In genomic region chr4:115897901-115898631, GRCm38 (mm10) we compare ENCODE assay signal across 8 mouse cellular contexts. TPM values are rescaled to one million over a fixed set of nuclear protein-coding genes. Genes with fewer than 3 reads are reported as not detected.
DNase-seq lines count a peak whose midpoint lies in the region; ATAC-seq and TF ChIP-seq lines count a peak whose summit lies in the region.

No protein-coding gene starts in this region.

- H3K36me3 ChIP-seq in heart, embryonic 11.5 days (ENCODE audit: control insufficient read depth, insufficient read depth, low read length), result no peaks in the 10 kb centered on the region
- no peaks in the 10 kb centered on the region for H3K36me3 ChIP-seq in heart, embryonic 16.5 days (ENCODE audit: control insufficient read depth, insufficient read depth)
- H3K36me3 ChIP-seq in liver, embryonic 14.5 days (replicated peaks; ENCODE audit: control insufficient read depth, insufficient read depth, low read depth), result no peaks in the 10 kb centered on the region
- H3K36me3 ChIP-seq in stomach, embryonic 15.5 days, result no peaks in the 10 kb centered on the region

- H3K4me3 ChIP-seq in heart, embryonic 11.5 days (ENCODE audit: low read depth, low read length), result peak overlapping the region; percentile 51
- H3K4me3 ChIP-seq in bone marrow macrophage, adult 2 months (ENCODE audit: insufficient read depth, low read length), result peak overlapping the region; percentile 3; the same call in 1 of the 2 replicates
- H3K4me3 ChIP-seq in heart, embryonic 16.5 days (ENCODE audit: low read length), result peak overlapping the region; percentile 49
- peak overlapping the region in 1 of 2 experiments; percentile 9; a peak in 1 of 4 replicates for H3K4me3 ChIP-seq in liver, embryonic 14.5 days (ENCODE audit: insufficient read depth in 1 of 2, low read depth in 2 of 2, low read length in 2 of 2)
- H3K4me3 ChIP-seq in stomach, embryonic 15.5 days (replicated peaks), result peak overlapping the region; percentile 39

- no peaks in the 10 kb centered on the region for H3K9me3 ChIP-seq in heart, embryonic 11.5 days (replicated peaks; ENCODE audit: control insufficient read depth, low read length)
- no peaks in the 10 kb centered on the region for H3K9me3 ChIP-seq in heart, embryonic 16.5 days (replicated peaks; ENCODE audit: control insufficient read depth, low read length)
- no peaks in the 10 kb centered on the region for H3K9me3 ChIP-seq in liver, embryonic 14.5 days (ENCODE audit: control insufficient read depth, low read length)
- no peaks in the 10 kb centered on the region for H3K9me3 ChIP-seq in stomach, embryonic 15.5 days

- TF ChIP-seq EP300 in liver, embryonic 14.5 days (IDR thresholded peaks at IDR 0.05; ENCODE audit: low read depth), result no peak

- under 1% methylated on average over 56 of the region's 56 CpGs for WGBS in heart, embryonic 11.5 days (ENCODE audit: insufficient replicate concordance)
- 2% methylated on average over 56 of the region's 56 CpGs for WGBS in heart, embryonic 16.5 days
- 2% methylated on average over 56 of the region's 56 CpGs for WGBS in liver, embryonic 14.5 days (ENCODE audit: insufficient replicate concordance)
- 1% methylated on average over 51 of the region's 56 CpGs for WGBS in stomach, embryonic 15.5 days

- DNase-seq in heart, adult 11 months, result no peak
- DNase-seq in liver, embryonic 14.5 days (ENCODE audit: low read depth in 3 of 3, low spot score in 3 of 3), result no peak
- no peak for DNase-seq in cerebellum, adult 9-10 months
- no peak for DNase-seq in frontal cortex, adult 2 months (ENCODE audit: extremely low spot score in 1 of 2, low spot score in 1 of 2)

- peak overlapping the region; percentile 87 for H3K4me2 ChIP-seq in heart, embryonic 11.5 days
- H3K4me2 ChIP-seq in heart, embryonic 16.5 days (ENCODE audit: low read depth, low read length), result peak overlapping the region; percentile 71
- H3K4me2 ChIP-seq in liver, embryonic 14.5 days (ENCODE audit: low read depth), result peak overlapping the region; percentile 39; the same call in 1 of the 2 replicates
- peak overlapping the region; percentile 77 for H3K4me2 ChIP-seq in stomach, embryonic 15.5 days

- no peak for TF ChIP-seq POLR2A in bone marrow macrophage, adult 2 months (IDR thresholded peaks at IDR 0.05; ENCODE audit: borderline replicate concordance, low read depth, low read length)

- peaks cover 76% of the 10 kb centered on the region for H3K27me3 ChIP-seq in heart, embryonic 11.5 days (ENCODE audit: control insufficient read depth, insufficient read depth, low read length)
- peaks cover 71% of the 10 kb centered on the region for H3K27me3 ChIP-seq in heart, embryonic 16.5 days (ENCODE audit: control insufficient read depth, insufficient read depth, low read length)
- peaks cover 34% of the 10 kb centered on the region for H3K27me3 ChIP-seq in liver, embryonic 14.5 days (ENCODE audit: control insufficient read depth, insufficient read depth, low read length)
- peaks cover 53% of the 10 kb centered on the region for H3K27me3 ChIP-seq in stomach, embryonic 15.5 days (replicated peaks)

- no peak overlapping the region for H3K27ac ChIP-seq in heart, embryonic 11.5 days (ENCODE audit: low read depth, low read length)
- H3K27ac ChIP-seq in bone marrow macrophage, adult 2 months (ENCODE audit: insufficient read depth, low read depth, low read length), result no peak overlapping the region
- no peak overlapping the region for H3K27ac ChIP-seq in heart, embryonic 16.5 days (ENCODE audit: low read length)
- H3K27ac ChIP-seq in liver, embryonic 14.5 days, result no peak overlapping the region
- no peak overlapping the region for H3K27ac ChIP-seq in stomach, embryonic 15.5 days

- TF ChIP-seq CTCF in bone marrow macrophage, adult 2 months (IDR thresholded peaks at IDR 0.05; ENCODE audit: low read depth, low read length), result no peak
- TF ChIP-seq CTCF in liver, embryonic 14.5 days (IDR thresholded peaks at IDR 0.05; ENCODE audit: low read depth), result peak; percentile 49

- ATAC-seq in heart, embryonic 11.5 days (replicated peaks; ENCODE audit: insufficient number of reproducible peaks, low FRiP score, low TSS enrichment), result 0 out of 2 replicates have a peak, but pooled peaks have one; percentile 44
- ATAC-seq in heart, embryonic 16.5 days (replicated peaks; ENCODE audit: extremely low read depth, insufficient read depth, low FRiP score), result no peak; the same call in 1 of the 2 replicates
- ATAC-seq in liver, embryonic 14.5 days (ENCODE audit: insufficient read depth), result no peak
- 0 out of 2 replicates have a peak, but pooled peaks have one; percentile 48 for ATAC-seq in stomach, embryonic 15.5 days (ENCODE audit: insufficient read depth, low FRiP score, low read depth)

- peaks cover 3% of the 10 kb centered on the region; the same call in 1 of the 2 replicates for H3K4me1 ChIP-seq in heart, embryonic 11.5 days (ENCODE audit: control insufficient read depth, insufficient read depth, low read length)
- no peaks in the 10 kb centered on the region for H3K4me1 ChIP-seq in bone marrow macrophage, adult 2 months (ENCODE audit: control insufficient read depth, insufficient read depth, low read length)
- peaks cover 7% of the 10 kb centered on the region; the same call in 1 of the 2 replicates for H3K4me1 ChIP-seq in heart, embryonic 16.5 days (ENCODE audit: control insufficient read depth, insufficient read depth, low read length)
- no peaks in the 10 kb centered on the region for H3K4me1 ChIP-seq in liver, embryonic 14.5 days (replicated peaks; ENCODE audit: control insufficient read depth in 2 of 2, insufficient read depth in 2 of 2, low read length in 1 of 2)
- H3K4me1 ChIP-seq in stomach, embryonic 15.5 days, result peaks cover 8% of the 10 kb centered on the region

- H3K9ac ChIP-seq in heart, embryonic 11.5 days (ENCODE audit: low read depth, low read length), result 0 out of 2 replicates have a peak overlapping the region, but pooled peaks have one; percentile 1
- peak overlapping the region; percentile 11; the same call in 1 of the 2 replicates for H3K9ac ChIP-seq in heart, embryonic 16.5 days (ENCODE audit: low read length)
- H3K9ac ChIP-seq in liver, embryonic 14.5 days (replicated peaks), result no peak overlapping the region
- H3K9ac ChIP-seq in stomach, embryonic 15.5 days, result no peak overlapping the region

RNA-seq across cellular contexts. Expression of gene 6430628N08Rik, which starts 7.6 kb away (rescaled TPM):
- polyA plus RNA-seq in heart, embryonic 11.5 days (2014; fragmentation: Nextera tagmentation; extraction: Ambion mirVana), result not detected in 2 replicates
- polyA plus RNA-seq in bone marrow macrophage, adult 2 months (2012; ENCODE audit: insufficient read depth, insufficient read length, missing spikeins), result not detected in 2 replicates
- polyA plus RNA-seq in heart, embryonic 16.5 days (2015; fragmentation: Nextera tagmentation; extraction: Ambion mirVana), result not detected in 2 replicates
- not detected in 2 replicates for polyA plus RNA-seq in liver, embryonic 14.5 days (2012; rRNA removed)
- not detected in 2 replicates for polyA plus RNA-seq in liver, embryonic 14.5 days (2014; fragmentation: Nextera tagmentation; extraction: Ambion mirVana)
- polyA plus RNA-seq in stomach, embryonic 15.5 days (2015; fragmentation: Nextera tagmentation; extraction: Ambion mirVana), result not detected in 2 replicates
- 0.08 and 0.16 TPM in 2 replicates for polyA plus RNA-seq in frontal cortex, adult 2 months (2012; rRNA removed)

RNA-seq across cellular contexts. Expression of gene Kncn, which starts 13.9 kb away (rescaled TPM):
- not detected in 2 replicates for polyA plus RNA-seq in heart, embryonic 11.5 days (2014; fragmentation: Nextera tagmentation; extraction: Ambion mirVana)
- not detected in 2 replicates for polyA plus RNA-seq in bone marrow macrophage, adult 2 months (2012; ENCODE audit: insufficient read depth, insufficient read length, missing spikeins)
- polyA plus RNA-seq in heart, embryonic 16.5 days (2015; fragmentation: Nextera tagmentation; extraction: Ambion mirVana), result not detected in 2 replicates
- polyA plus RNA-seq in liver, embryonic 14.5 days (2012; rRNA removed), result 0.01 TPM in 1 of 2 replicates, not detected in the other
- polyA plus RNA-seq in liver, embryonic 14.5 days (2014; fragmentation: Nextera tagmentation; extraction: Ambion mirVana), result 0.05 TPM in 1 of 2 replicates, not detected in the other
- polyA plus RNA-seq in stomach, embryonic 15.5 days (2015; fragmentation: Nextera tagmentation; extraction: Ambion mirVana), result not detected in 2 replicates
- 0.16 and 0.32 TPM in 2 replicates for polyA plus RNA-seq in frontal cortex, adult 2 months (2012; rRNA removed)

RNA-seq across cellular contexts. Expression of gene Dmbx1, which starts 41.7 kb away (rescaled TPM):
- polyA plus RNA-seq in heart, embryonic 11.5 days (2014; fragmentation: Nextera tagmentation; extraction: Ambion mirVana), result not detected in 2 replicates
- polyA plus RNA-seq in bone marrow macrophage, adult 2 months (2012; ENCODE audit: insufficient read depth, insufficient read length, missing spikeins), result not detected in 2 replicates
- polyA plus RNA-seq in heart, embryonic 16.5 days (2015; fragmentation: Nextera tagmentation; extraction: Ambion mirVana), result 0.06 TPM in 1 of 2 replicates, not detected in the other
- not detected in 2 replicates for polyA plus RNA-seq in liver, embryonic 14.5 days (2012; rRNA removed)
- polyA plus RNA-seq in liver, embryonic 14.5 days (2014; fragmentation: Nextera tagmentation; extraction: Ambion mirVana), result not detected in 2 replicates
- 0.03 TPM in 1 of 2 replicates, not detected in the other for polyA plus RNA-seq in stomach, embryonic 15.5 days (2015; fragmentation: Nextera tagmentation; extraction: Ambion mirVana)
- 0.06 and 0.12 TPM in 2 replicates for polyA plus RNA-seq in frontal cortex, adult 2 months (2012; rRNA removed)

RNA-seq across cellular contexts. Expression of gene Mknk1, which starts 59.1 kb away (rescaled TPM):
- 16.0 and 18.8 TPM in 2 replicates for polyA plus RNA-seq in heart, embryonic 11.5 days (2014; fragmentation: Nextera tagmentation; extraction: Ambion mirVana)
- 138 and 149 TPM in 2 replicates for polyA plus RNA-seq in bone marrow macrophage, adult 2 months (2012; ENCODE audit: insufficient read depth, insufficient read length, missing spikeins)
- polyA plus RNA-seq in heart, embryonic 16.5 days (2015; fragmentation: Nextera tagmentation; extraction: Ambion mirVana), result 22.7 and 24.7 TPM in 2 replicates
- 29.1 and 34.8 TPM in 2 replicates for polyA plus RNA-seq in liver, embryonic 14.5 days (2012; rRNA removed)
- 21.3 and 24.7 TPM in 2 replicates for polyA plus RNA-seq in liver, embryonic 14.5 days (2014; fragmentation: Nextera tagmentation; extraction: Ambion mirVana)
- polyA plus RNA-seq in stomach, embryonic 15.5 days (2015; fragmentation: Nextera tagmentation; extraction: Ambion mirVana), result 43.1 and 58.5 TPM in 2 replicates
- polyA plus RNA-seq in frontal cortex, adult 2 months (2012; rRNA removed), result 60.8 and 70.3 TPM in 2 replicates

Comparison
In these comparisons a context has a peak if more than half of its experiments do, and no peak if none do; other contexts are left out.
1. ATAC-seq: peak in heart, embryonic 11.5 days (single experiment) and stomach, embryonic 15.5 days (single experiment); none in heart, embryonic 16.5 days (single experiment) and liver, embryonic 14.5 days (single experiment).
2. H3K9ac ChIP-seq: peak in heart, embryonic 11.5 days (single experiment) and heart, embryonic 16.5 days (single experiment); none in liver, embryonic 14.5 days (single experiment) and stomach, embryonic 15.5 days (single experiment).
3. Peak in every context shown above with its lines, with median percentiles within 50 percentile points of each other: H3K4me2 ChIP-seq.